Mouse (Mus musculus): ENCODE data around the gene Mllt3. TPM values are rescaled to one million over a fixed set of nuclear protein-coding genes. Genes with fewer than 3 reads are reported as not detected.
A peak's percentile ranks its signal among the peaks of the same experiment; 100 is the strongest.

Mllt3 gene
- total and polyA plus RNA-seq, 3 experiments, result 15.4 to 75.3 TPM; not detected in 1

- TF ChIP-seq MXI1 (IDR thresholded peaks at IDR 0.05; ENCODE audit: low read depth, low read length) (peak; percentile 97), EP300 (IDR thresholded peaks at IDR 0.05; ENCODE audit: low read depth in 1 of 2, low read length in 2 of 2) (no peak), RAD21 (IDR thresholded peaks at IDR 0.05; ENCODE audit: low read depth, low read length) (no peak), SMC3 (IDR thresholded peaks at IDR 0.05; ENCODE audit: low read depth, low read length) (0 out of 2 replicates have a peak, but pooled peaks have one; percentile 6), ZMIZ1 (IDR thresholded peaks at IDR 0.05; ENCODE audit: low read depth, low read length) (no peak), RCOR1 (IDR thresholded peaks at IDR 0.05; ENCODE audit: low read depth, low read length) (no peak), UBTF (IDR thresholded peaks at IDR 0.05; ENCODE audit: borderline replicate concordance, insufficient read depth, low read depth, low read length) (no peak), TAL1 (IDR thresholded peaks at IDR 0.05; ENCODE audit: low read length) (no peak), MEF2A (IDR thresholded peaks at IDR 0.05; ENCODE audit: extremely low read depth, insufficient replicate concordance, low read depth, low read length, poor library complexity, severe bottlenecking) (no peak)
These were observed 9.6 kb downstream of the Mllt3 start (continued) for GRCm38 (mm10) chr4:88023567-88023966.

GRCm38 (mm10) chr4:88022623-88023022, 10.5 kb downstream of the Mllt3 start:
- H3K9ac ChIP-seq (ENCODE audit: control insufficient read depth, low read depth, low read length, poor library complexity, severe bottlenecking), result no peak overlapping the region
- peaks cover 7 to 14% of the 10 kb centered on the region in 2 experiments for H3K4me1 ChIP-seq (ENCODE audit: control insufficient read depth in 1 of 2, insufficient read depth in 2 of 2, low read length in 2 of 2)
- H3K79me2 ChIP-seq (ENCODE audit: control insufficient read depth, insufficient read depth, low read length, poor library complexity), result peaks cover 2% of the 10 kb centered on the region; the same call in 1 of the 2 replicates
- no peak overlapping the region for H3K4me3 ChIP-seq (ENCODE audit: control insufficient read depth in 1 of 2, insufficient read depth in 1 of 2, low read depth in 2 of 2, low read length in 2 of 2)
- H3K27me3 ChIP-seq (ENCODE audit: control insufficient read depth in 1 of 2, insufficient read depth in 2 of 2, low read length in 2 of 2), result no peaks in the 10 kb centered on the region
- H3K9me3 ChIP-seq (replicated peaks; ENCODE audit: insufficient read depth, low read length), result no peaks in the 10 kb centered on the region
- H3K36me3 ChIP-seq (ENCODE audit: control insufficient read depth in 1 of 2, insufficient read depth in 2 of 2, low read length in 2 of 2), result peaks cover 0 to 11% of the 10 kb centered on the region in 2 experiments; a peak in 2 of 4 replicates
- TF ChIP-seq MAZ (IDR thresholded peaks at IDR 0.05; ENCODE audit: low read depth, low read length) (no peak), MAX (IDR thresholded peaks at IDR 0.05; ENCODE audit: low read length) (no peak), RCOR1 (IDR thresholded peaks at IDR 0.05; ENCODE audit: low read depth, low read length) (no peak), ZNF384 (IDR thresholded peaks at IDR 0.05; ENCODE audit: low read depth, low read length) (peak; percentile 85), ELF1 (IDR thresholded peaks at IDR 0.05; ENCODE audit: low read depth, low read length) (no peak), SMC3 (IDR thresholded peaks at IDR 0.05; ENCODE audit: low read depth, low read length) (peak; percentile 77), RAD21 (IDR thresholded peaks at IDR 0.05; ENCODE audit: low read depth, low read length) (peak; percentile 57), CTCF (IDR thresholded peaks at IDR 0.05 in 2 of 3, conservative IDR thresholded peaks at IDR 0.05 in 1 of 3; ENCODE audit: control insufficient read depth in 1 of 3, insufficient read depth in 1 of 3, low read depth in 2 of 3, low read length in 3 of 3, poor library complexity in 1 of 3, severe bottlenecking in 1 of 3) (peak; percentile 56 to 63 (median 62)), MYC (IDR thresholded peaks at IDR 0.05; ENCODE audit: low read depth, low read length) (no peak), NRF1 (IDR thresholded peaks at IDR 0.05; ENCODE audit: insufficient read depth, low read depth, low read length, poor library complexity, severe bottlenecking) (no peak), JUND (IDR thresholded peaks at IDR 0.05; ENCODE audit: low read depth, low read length) (no peak), ETS1 (IDR thresholded peaks at IDR 0.05; ENCODE audit: low read depth, low read length) (no peak), GABPA (IDR thresholded peaks at IDR 0.05; ENCODE audit: low read depth, low read length) (no peak), KAT2A (conservative IDR thresholded peaks at IDR 0.05; ENCODE audit: low read depth, low read length) (no peak), ZC3H11A (IDR thresholded peaks at IDR 0.05; ENCODE audit: low read depth, low read length) (peak; percentile 42)
- H3K27ac ChIP-seq (ENCODE audit: control insufficient read depth, low read depth, low read length), result no peak overlapping the region
- DNase-seq (ENCODE audit: low read depth, low spot score), result peak; percentile 58

Measured in MEL (cell line).